Mouse (Mus musculus) olfactory bulb, adult 2 months (tissue): Measurements from ENCODE around the gene Mast4. TPM values are rescaled to one million over a fixed set of nuclear protein-coding genes. Genes with fewer than 3 reads are reported as not detected.

ENCODE experiments used
- H3K27ac ChIP-seq: fragments of 200-500 bp; 2 replicates; pipeline ENCODE4 v1.5.1; 2012; ENCODE audit warnings: low read depth, low read length; ENCODE audit not compliant: insufficient read depth
- H3K4me1 ChIP-seq: fragments of 200-500 bp; 2 replicates; pipeline ENCODE4 v1.6.1; 2012; ENCODE audit warnings: low read length; ENCODE audit not compliant: control insufficient read depth, insufficient read depth
- H3K4me3 ChIP-seq: fragments of 200-500 bp; 2 replicates; pipeline ENCODE4 v1.5.1; 2012; ENCODE audit warnings: mild to moderate bottlenecking, low read depth, low read length, moderate library complexity; ENCODE audit not compliant: insufficient read depth
- CTCF ChIP-seq: fragments of 200-500 bp; IDR thresholded peaks from 2 replicates; pipeline ENCODE4 v1.5.1; 2012; ENCODE audit warnings: low read depth, mild to moderate bottlenecking, low read length, moderate library complexity; ENCODE audit not compliant: insufficient read depth
- POLR2A ChIP-seq: fragments of 200-500 bp; IDR thresholded peaks from 2 replicates; pipeline ENCODE4 v1.6.1; 2012; ENCODE audit warnings: mild to moderate bottlenecking, low read depth, low read length, moderate library complexity; ENCODE audit not compliant: insufficient read depth
- WGBS: fragments of 180-500 bp; shearing (Covaris S2); methylation state at CpG from one replicate; pipeline ENCODE4 v1.1.7; 2018; 5-methylcytosine and 5-hydroxymethylcytosine counted together
- polyA plus RNA-seq: library from polyadenylated mRNA; stranded (reverse); fragments of >200 nt; gene quantifications from 2 replicates; pipeline ENCODE4 v1.2.4, GENCODE M21; 2012; ENCODE audit warnings: low replicate concordance; ENCODE audit not compliant: missing spikeins, insufficient read depth, insufficient read length

The Mast4 gene
- polyA plus RNA-seq, 1 experiment, result not detected

GRCm38 (mm10) chr13:103114274-103114673 lies 220.0 kb downstream of the Mast4 start:
- Histone ChIP-seq H3K4me1 (no peaks in the 10 kb centered on the region), H3K4me3 (no peak overlapping the region), H3K27ac (no peak overlapping the region)
- WGBS, result 49% methylated on average over 5 of the region's 5 CpGs
- no peak for TF ChIP-seq POLR2A
- TF ChIP-seq CTCF, result no peak

- no peaks in the 10 kb centered on the region for H3K4me1 ChIP-seq
- 11% methylated on average over 10 of the region's 10 CpGs for WGBS
- H3K4me3 ChIP-seq, result no peak overlapping the region
- TF ChIP-seq CTCF (peak; percentile 27; the same call in 1 of the 2 replicates), POLR2A (no peak)
- H3K27ac ChIP-seq, result no peak overlapping the region
Measured at GRCm38 (mm10) chr13:103109872-103110271, 224.4 kb downstream of the Mast4 start.

- no peak overlapping the region for H3K27ac ChIP-seq
- peaks cover 7% of the 10 kb centered on the region; the same call in 1 of the 2 replicates for H3K4me1 ChIP-seq
- TF ChIP-seq POLR2A (no peak), CTCF (no peak)
- no peak overlapping the region for H3K4me3 ChIP-seq
- 93% methylated on average over 5 of the region's 5 CpGs for WGBS
Measured at GRCm38 (mm10) chr13:103107362-103107761, 226.9 kb downstream of the Mast4 start.

DNA sequence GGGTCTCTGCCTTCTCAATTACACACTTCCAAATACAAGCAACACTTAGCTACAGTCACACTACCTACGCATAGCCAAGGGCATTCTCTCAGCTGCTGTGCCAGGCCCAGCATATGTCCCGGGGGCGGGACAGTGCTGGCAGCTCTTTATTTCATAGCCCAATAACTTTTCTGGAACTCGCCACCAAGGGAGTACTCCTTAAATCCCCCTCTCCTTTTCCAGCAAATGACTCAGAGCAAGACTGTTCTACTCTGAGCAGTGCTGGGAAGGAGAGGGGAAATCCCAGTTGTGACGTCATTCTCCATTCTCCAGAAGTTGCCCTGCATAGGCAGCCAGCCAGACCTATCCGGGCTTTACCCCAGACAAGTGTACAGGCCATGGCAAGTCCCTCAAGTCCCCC lies 231.7 kb downstream of the Mast4 start:
- H3K4me1 ChIP-seq, result peaks cover 7% of the 10 kb centered on the region; the same call in 1 of the 2 replicates

GRCm38 (mm10) chr13:103096346-103097150 lies 237.7 kb downstream of the Mast4 start:
- TF ChIP-seq CTCF, result peak; percentile 46; the same call in 1 of the 2 replicates
- TF ChIP-seq POLR2A, result 0 out of 2 replicates have a peak, but pooled peaks have one; percentile 35
- Histone ChIP-seq H3K4me1 (no peaks in the 10 kb centered on the region), H3K4me3 (peak overlapping the region; percentile 52), H3K27ac (no peak overlapping the region)
- 6% methylated on average over 28 of the region's 28 CpGs for WGBS

More for the DNA sequence above, 231.7 kb downstream of the Mast4 start:
- no peak overlapping the region for H3K27ac ChIP-seq
- WGBS, result 33% methylated on average over 6 of the region's 6 CpGs
- TF ChIP-seq CTCF, result no peak
- no peak for TF ChIP-seq POLR2A
- no peak overlapping the region for H3K4me3 ChIP-seq

- Histone ChIP-seq H3K4me3 (no peak overlapping the region), H3K27ac (no peak overlapping the region), H3K4me1 (no peaks in the 10 kb centered on the region)
- 60% methylated on average over 7 of the region's 7 CpGs for WGBS
- no peak for TF ChIP-seq CTCF
Measured at GRCm38 (mm10) chr13:103095491-103095890, 238.8 kb downstream of the Mast4 start.

- 77% methylated on average over 5 of the region's 5 CpGs for WGBS
- no peak overlapping the region for H3K4me3 ChIP-seq
- no peak for TF ChIP-seq POLR2A
- TF ChIP-seq CTCF, result no peak
- H3K27ac ChIP-seq, result no peak overlapping the region
- no peaks in the 10 kb centered on the region for H3K4me1 ChIP-seq
Measured at GRCm38 (mm10) chr13:103094595-103094994, 239.7 kb downstream of the Mast4 start.

GRCm38 (mm10) chr13:103093713-103094112 lies 240.6 kb downstream of the Mast4 start:
- TF ChIP-seq CTCF, result no peak
- TF ChIP-seq POLR2A, result no peak
- no peak overlapping the region for H3K4me3 ChIP-seq
- H3K27ac ChIP-seq, result no peak overlapping the region
- 91% methylated on average over 1 of the region's 1 CpGs for WGBS
- no peaks in the 10 kb centered on the region for H3K4me1 ChIP-seq

DNA sequence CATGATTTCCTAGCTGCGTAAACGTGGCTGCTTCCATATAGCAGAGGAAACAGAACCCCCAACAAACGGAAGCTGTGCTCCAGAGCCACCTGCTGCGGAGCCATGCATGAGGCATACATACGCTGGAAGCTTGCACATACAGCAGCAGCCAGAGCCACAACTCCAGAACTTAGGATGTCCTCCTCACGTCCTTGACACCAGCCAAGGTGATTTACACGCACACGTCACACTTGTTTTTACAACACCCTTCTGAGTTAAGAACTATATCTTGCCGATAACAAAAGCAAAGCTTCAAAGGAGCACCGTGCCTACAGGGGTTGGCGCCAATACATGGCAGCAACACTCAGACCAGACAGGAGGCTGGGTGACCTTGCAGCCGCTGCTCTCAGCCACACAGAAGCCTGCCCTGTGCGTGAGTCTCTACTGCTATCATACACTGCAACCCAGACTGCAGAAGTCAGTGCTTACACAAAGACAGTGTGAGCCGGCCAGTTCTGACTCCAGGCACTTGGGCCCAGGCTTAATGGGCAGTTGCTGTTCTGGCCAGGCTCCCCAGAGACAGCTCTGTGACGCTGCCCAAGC lies 248.7 kb downstream of the Mast4 start:
- no peaks in the 10 kb centered on the region for H3K4me1 ChIP-seq
- H3K4me3 ChIP-seq, result no peak overlapping the region
- 86% methylated on average over 15 of the region's 15 CpGs for WGBS
- H3K27ac ChIP-seq, result no peak overlapping the region
- no peak for TF ChIP-seq POLR2A
- TF ChIP-seq CTCF, result no peak
